Mouse (Mus musculus) B cell, adult 67 days (primary cell): ENCODE measurements around the gene Gdf15. TPM values are rescaled to one million over a fixed set of nuclear protein-coding genes. Genes with fewer than 3 reads are reported as not detected.

ENCODE experiments used
- total RNA-seq, 2 experiments: library from RNA; stranded (reverse); gene quantifications; 4 replicates each; pipeline ENCODE4 v1.2.4; 2023

Gene Gdf15
- not detected for total RNA-seq

DNA sequence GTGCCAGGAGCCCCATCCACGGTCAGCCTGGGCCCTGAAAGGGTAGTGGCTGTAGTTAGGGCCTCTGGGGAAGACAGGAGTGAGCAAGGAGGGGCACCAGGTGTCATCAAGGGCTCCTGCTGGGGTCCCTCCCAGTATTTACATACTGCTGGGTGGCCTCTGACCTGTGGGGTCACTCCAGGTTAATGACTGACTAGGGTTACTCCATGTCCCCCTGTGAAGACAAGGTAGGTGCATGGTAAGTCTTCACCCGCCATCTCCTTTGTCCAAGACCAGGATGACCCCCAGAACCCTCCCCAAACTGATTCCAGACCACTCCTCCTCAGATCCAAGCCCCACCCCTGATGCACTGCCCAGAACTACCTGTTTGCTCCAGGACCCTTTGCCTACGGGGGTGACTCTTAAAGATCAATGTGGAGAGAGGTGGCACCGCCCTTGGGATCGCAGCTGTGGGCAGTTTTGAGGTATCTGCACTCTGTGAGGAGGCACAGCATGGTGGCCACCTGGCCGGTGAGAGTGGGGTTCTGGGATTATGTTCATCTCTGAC is at the start of gene Gdf15:
Gene Gdf15, minus strand, starts transcription at position 111 of the 547 bp plus-strand sequence.

DNA sequence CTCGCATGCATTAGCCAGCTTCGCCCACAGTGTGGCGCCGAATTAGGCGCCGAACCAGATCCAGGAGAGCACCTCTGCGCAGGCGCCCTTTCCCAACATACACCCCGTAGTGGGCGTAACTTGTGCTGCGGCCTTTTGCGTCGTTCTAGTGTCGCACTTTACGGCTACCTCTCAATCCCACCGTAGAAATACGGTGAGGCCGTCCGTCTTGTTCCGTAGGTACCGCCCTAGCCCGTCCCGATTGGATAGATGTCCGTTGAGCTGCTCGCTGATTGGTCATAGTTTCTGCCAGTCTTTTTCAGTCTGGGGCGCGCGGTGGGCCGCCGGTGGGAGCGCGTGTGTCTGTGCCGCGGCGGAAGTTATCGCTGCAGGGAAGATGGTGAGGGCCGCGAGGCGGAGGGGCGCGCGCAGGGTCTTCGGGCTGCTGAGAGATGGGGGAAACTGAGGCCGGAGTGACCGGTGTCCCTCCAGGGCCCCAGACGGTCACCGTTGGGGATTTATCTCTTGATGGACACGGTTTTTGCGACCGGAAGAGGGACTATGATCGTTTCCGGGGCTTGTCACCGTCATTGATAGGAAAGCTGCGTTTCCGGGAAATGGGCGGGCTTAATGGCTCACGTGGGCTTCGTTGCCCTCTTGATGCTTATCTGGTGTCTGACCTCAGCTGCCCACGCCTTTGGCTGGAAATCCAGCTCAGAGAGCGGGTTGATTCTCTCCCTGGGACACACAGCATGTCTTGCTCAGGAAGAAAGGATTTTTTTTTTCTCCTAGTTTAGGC is 41.0 kb upstream of the Gdf15 start, which contains the start of gene Lsm4:
Gene Lsm4, plus strand, starts transcription at position 170 of the 778 bp plus-strand sequence.

DNA sequence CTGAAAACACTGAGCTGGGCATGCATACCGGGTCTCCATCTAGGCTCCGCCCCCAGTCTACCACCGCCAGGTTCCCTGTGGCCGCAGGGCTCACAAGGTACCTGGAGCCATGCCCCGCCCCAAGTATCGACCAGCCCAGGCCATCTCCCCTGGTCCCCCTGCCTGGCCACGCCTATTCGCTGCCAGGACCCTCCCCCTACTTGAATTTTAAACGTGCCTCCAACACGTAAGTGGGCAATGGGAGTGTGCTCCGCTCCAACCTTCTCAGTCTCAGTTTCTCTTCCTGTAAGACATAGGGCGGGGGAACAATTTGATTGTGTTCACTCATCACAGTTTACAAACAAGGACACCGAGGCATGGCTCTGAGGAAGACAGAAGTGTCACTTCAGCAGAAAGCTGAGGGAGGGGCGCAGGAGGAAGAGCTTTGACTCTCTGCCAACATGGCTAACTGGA is 28.0 kb upstream of the Gdf15 start, which contains the start of gene Pgpep1:
Gene Pgpep1, minus strand, starts transcription at position 116 of the 453 bp plus-strand sequence.

DNA sequence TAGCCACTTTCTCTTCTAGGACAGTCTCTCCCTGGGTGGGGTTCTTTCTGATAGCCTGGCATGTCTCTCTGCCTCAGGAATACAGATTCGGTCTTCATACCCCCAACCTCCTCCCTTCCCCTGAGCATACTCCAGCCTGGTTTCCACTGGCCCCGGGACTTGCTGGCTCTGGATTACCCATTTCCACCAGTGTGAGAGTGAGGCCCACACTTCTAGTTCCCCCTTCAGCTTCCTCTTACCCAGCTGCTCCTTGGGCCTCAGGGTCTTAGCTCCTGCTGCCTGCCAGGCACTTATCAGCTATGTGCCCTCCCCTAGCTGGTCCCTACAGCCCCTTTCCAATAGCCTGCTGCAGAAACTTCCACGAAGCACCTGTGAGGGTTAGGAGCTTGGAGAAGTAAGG is 16.4 kb downstream of the Gdf15 start, which contains the start of gene Lrrc25:
Gene Lrrc25, plus strand, starts transcription at position 262 of the 400 bp plus-strand sequence.

DNA sequence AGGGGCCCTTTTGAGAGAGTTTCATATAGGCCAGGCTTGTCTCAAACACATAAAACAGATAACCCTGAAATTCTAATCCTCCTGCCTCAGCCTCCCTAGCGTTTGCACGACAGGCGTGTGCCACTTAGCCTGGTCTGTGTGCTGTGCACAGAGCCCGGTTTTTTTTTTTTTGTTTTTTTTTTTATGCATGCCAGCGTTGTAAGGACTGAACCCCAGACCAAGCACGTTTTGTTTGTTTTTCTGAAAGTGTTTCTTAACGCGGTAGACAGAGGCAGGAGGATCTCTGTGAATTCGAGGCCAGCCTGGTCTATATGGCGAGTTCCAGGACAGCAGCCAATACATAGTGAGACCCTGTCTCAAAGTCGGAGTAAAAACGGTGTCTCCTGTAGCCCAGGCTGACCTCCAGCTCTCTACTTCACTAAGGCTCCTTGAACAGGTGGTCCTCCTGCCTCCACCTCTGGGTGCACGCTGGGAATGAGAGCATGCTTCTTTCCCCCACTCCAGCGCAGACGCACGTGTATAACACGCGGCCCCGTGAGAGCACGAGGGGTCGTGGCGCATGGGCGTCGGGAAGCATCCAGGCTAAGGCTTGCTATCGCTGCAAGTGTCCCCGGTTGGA is 23.4 kb downstream of the Gdf15 start, which contains the start of gene Ssbp4:
Gene Ssbp4, minus strand, starts transcription at position 124 of the 619 bp plus-strand sequence.

DNA sequence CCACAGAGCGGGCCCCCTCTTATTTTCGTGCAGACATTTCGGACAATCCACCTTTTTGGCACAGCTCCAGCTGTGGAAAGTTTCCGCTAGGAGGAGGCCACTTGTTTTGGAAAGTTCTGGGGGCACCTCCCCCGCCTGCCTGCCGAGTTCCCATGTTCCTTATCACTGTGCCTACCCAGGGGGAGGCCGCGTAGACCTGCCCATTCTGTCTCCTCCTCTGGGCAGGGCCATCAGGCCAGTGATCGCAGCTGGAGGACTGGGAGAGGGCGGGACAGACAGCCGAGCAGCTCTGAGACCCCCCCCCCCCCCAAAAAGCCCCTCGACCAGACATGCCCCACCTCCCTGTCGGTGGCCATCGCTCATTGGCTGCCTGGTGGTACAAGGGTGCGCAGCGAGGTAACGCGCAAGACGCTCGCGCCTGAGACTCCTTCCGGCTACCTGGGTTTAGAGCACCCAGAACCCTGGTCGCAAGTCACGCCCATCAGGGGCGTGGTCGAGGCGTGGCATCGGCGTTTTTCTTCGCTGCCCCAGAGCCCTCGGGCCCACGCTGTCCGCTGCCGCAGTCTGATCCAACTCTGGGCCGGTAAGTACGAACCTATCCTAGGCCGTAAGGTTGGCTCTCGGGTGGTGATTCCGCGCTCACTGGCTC is 38.2 kb downstream of the Gdf15 start, which contains the start of gene Isyna1:
Gene Isyna1, plus strand, starts transcription at position 413 of the 649 bp plus-strand sequence.

Other genes with a start within 250 kb of the Gdf15 start
- gene Crtc1, start 192.9 kb downstream of the Gdf15 start, total RNA-seq = 10 to 100 TPM; 22.2 to 22.4 TPM
- gene Klhl26, start 155.5 kb downstream of the Gdf15 start, total RNA-seq = 10 to 100 TPM in 1 of 2 experiments, 1 to 10 TPM in 1; 8.7 to 11.8 TPM
- not detected for gene Tmem59l, start 145.1 kb downstream of the Gdf15 start, total RNA-seq
- gene Crlf1, start 139.3 kb downstream of the Gdf15 start, total RNA-seq = under 1 TPM in 1 of 2 experiments, not detected in 1; 0.44 TPM
- gene Rex1bd, start 125.7 kb downstream of the Gdf15 start, total RNA-seq = 10 to 100 TPM; 37.6 to 48.4 TPM
- gene Uba52, start 121.7 kb downstream of the Gdf15 start, total RNA-seq = 1,000 to 10,000 TPM; 2,722 to 2,902 TPM
- gene Fkbp8, start 104.7 kb downstream of the Gdf15 start, total RNA-seq = 100 to 1,000 TPM; 269 TPM
- gene Kxd1, start 104.5 kb downstream of the Gdf15 start, total RNA-seq = 10 to 100 TPM; 60.6 to 70.4 TPM
- gene Ell, start 93.0 kb downstream of the Gdf15 start, total RNA-seq = 10 to 100 TPM; 28.8 to 33.6 TPM
- gene Isyna1, start 38.1 kb downstream of the Gdf15 start, total RNA-seq = 10 to 100 TPM; 91.5 to 93.5 TPM
- gene Ssbp4, start 23.6 kb downstream of the Gdf15 start, total RNA-seq = 10 to 100 TPM; 41.8 to 66.9 TPM
- gene Lrrc25, start 16.3 kb downstream of the Gdf15 start, total RNA-seq = 1 to 10 TPM; 7.7 to 7.8 TPM
- 10 to 100 TPM; 14.3 to 16.2 TPM for gene Pgpep1, start 27.9 kb upstream of the Gdf15 start, total RNA-seq
- gene Lsm4, start 40.8 kb upstream of the Gdf15 start, total RNA-seq = 100 to 1,000 TPM; 114 to 117 TPM
- 1,000 to 10,000 TPM; 1,149 to 1,767 TPM for gene Jund, start 66.5 kb upstream of the Gdf15 start, total RNA-seq
- 10 to 100 TPM; 19.0 to 55.4 TPM for gene Iqcn, start 71.0 kb upstream of the Gdf15 start, total RNA-seq
- gene Gm3336, start 86.1 kb upstream of the Gdf15 start, total RNA-seq = not detected
- 1 to 10 TPM; 3.8 to 4.3 TPM for gene Pde4c, start 91.3 kb upstream of the Gdf15 start, total RNA-seq
- gene Rab3a, start 122.2 kb upstream of the Gdf15 start, total RNA-seq = 10 to 100 TPM; 11.7 to 14.5 TPM
- gene Mpv17l2, start 128.5 kb upstream of the Gdf15 start, total RNA-seq = 10 to 100 TPM; 24.5 to 25.5 TPM
- 10 to 100 TPM; 26.3 to 27.3 TPM for gene Pik3r2, start 144.3 kb upstream of the Gdf15 start, total RNA-seq
- gene Mast3, start 172.6 kb upstream of the Gdf15 start, total RNA-seq = 100 to 1,000 TPM; 196 to 209 TPM
- gene Il12rb1, start 176.0 kb upstream of the Gdf15 start, total RNA-seq = under 1 TPM in 1 of 2 experiments, not detected in 1; 0.55 TPM
- gene Arrdc2, start 207.3 kb upstream of the Gdf15 start, total RNA-seq = 10 to 100 TPM; 22.2 to 25.6 TPM
- gene Kcnn1, start 230.8 kb upstream of the Gdf15 start, total RNA-seq = not detected
- gene Ccdc124, start 241.5 kb upstream of the Gdf15 start, total RNA-seq = 10 to 100 TPM; 40.9 to 42.3 TPM